Mouse (Mus musculus): ENCODE results near the gene Stac.

GRCm38 (mm10) chr9:111739431-111740245, 49.5 kb upstream of the Stac start:
- TF ChIP-seq CTCF (IDR thresholded peaks at IDR 0.05) (no peak), EP300 (IDR thresholded peaks at IDR 0.05; ENCODE audit: insufficient read depth, low read depth, low read length) (no peak), POLR2A (IDR thresholded peaks at IDR 0.05; ENCODE audit: insufficient read depth, low read depth, low read length) (no peak)
